Mouse (Mus musculus) intestine, embryonic 16.5 days (tissue): ENCODE results near the gene Trim30c. TPM values are rescaled to one million over a fixed set of nuclear protein-coding genes. Genes with fewer than 3 reads are reported as not detected.
"Not testable (repeated sequence)": the region's sequence is repeated elsewhere in the genome, so short reads cannot be mapped to it uniquely, and the experiment has no call there.

ENCODE experiments used
- ATAC-seq: fragments of 200-750 bp; cut with Nextera tagmentation; 2 replicates; pipeline ENCODE4 v1.8.0; 2017; ENCODE audit warnings: moderate TSS enrichment, moderate library complexity
- H3K27ac ChIP-seq: fragments of 300-500 bp; sonication (generic); 2 replicates; pipeline ENCODE4 v1.5.1; 2014; ENCODE audit warnings: mild to moderate bottlenecking, low read length
- H3K27me3 ChIP-seq: fragments of 300-500 bp; sonication (generic); replicated peaks from 2 replicates; pipeline ENCODE4 v1.6.1; 2014; ENCODE audit warnings: low read length, control low read depth, mixed read lengths; ENCODE audit not compliant: control insufficient read depth, insufficient read depth
- H3K36me3 ChIP-seq: fragments of 300-500 bp; sonication (generic); 2 replicates; pipeline ENCODE4 v1.6.1; 2014; ENCODE audit warnings: low read length, control low read depth; ENCODE audit not compliant: control insufficient read depth, insufficient read depth
- H3K4me1 ChIP-seq: fragments of 300-500 bp; sonication (generic); 2 replicates; pipeline ENCODE4 v1.6.1; 2014; ENCODE audit warnings: low read length, control low read depth, mixed read lengths; ENCODE audit not compliant: control insufficient read depth, insufficient read depth
- H3K4me2 ChIP-seq: fragments of 300-500 bp; sonication (generic); 2 replicates; pipeline ENCODE4 v1.6.1; 2014; ENCODE audit warnings: low read depth, low read length, control low read depth
- H3K4me3 ChIP-seq: fragments of 300-500 bp; sonication (generic); 2 replicates; pipeline ENCODE4 v1.5.1; 2014; ENCODE audit warnings: mild to moderate bottlenecking, low read length
- H3K9ac ChIP-seq: fragments of 300-500 bp; sonication (generic); 2 replicates; pipeline ENCODE4 v1.6.1; 2014; ENCODE audit warnings: low read depth, low read length
- H3K9me3 ChIP-seq: fragments of 300-500 bp; sonication (generic); 2 replicates; pipeline ENCODE4 v1.6.1; 2016; ENCODE audit warnings: low read length, control low read depth; ENCODE audit not compliant: control insufficient read depth
- WGBS: fragments of 180-500 bp; shearing (Covaris S2); extraction: QIAGEN DNeasy Blood & Tissue Kit; methylation state at CpG from one replicate; pipeline ENCODE4 v1.1.7; 2014; 5-methylcytosine and 5-hydroxymethylcytosine counted together
- polyA plus RNA-seq: library from polyadenylated mRNA; unstranded; fragments of >200 nt; fragmentation: Nextera tagmentation; extraction: Ambion mirVana; gene quantifications from 2 replicates; pipeline ENCODE4 v1.2.1, GENCODE M21; 2015

The Trim30c gene
- polyA plus RNA-seq, 1 experiment from 2014 or later: 0.34 TPM

GRCm38 (mm10) chr7:104348043-104348442 lies 52.6 kb downstream of the Trim30c start:
- not testable (repeated sequence) for H3K27me3 ChIP-seq, H3K4me1 ChIP-seq, H3K9me3 ChIP-seq, H3K9ac ChIP-seq, H3K4me2 ChIP-seq, H3K36me3 ChIP-seq, ATAC-seq, H3K27ac ChIP-seq, H3K4me3 ChIP-seq
- 78% methylated on average over 4 of the region's 4 CpGs for WGBS

GRCm38 (mm10) chr7:104340744-104341143 lies 59.9 kb downstream of the Trim30c start:
- H3K4me1 ChIP-seq, H3K27ac ChIP-seq, H3K27me3 ChIP-seq, H3K9ac ChIP-seq, H3K4me3 ChIP-seq, H3K36me3 ChIP-seq, H3K4me2 ChIP-seq, ATAC-seq, H3K9me3 ChIP-seq: not testable (repeated sequence)
- WGBS: 90% methylated on average over 2 of the region's 4 CpGs

- H3K9ac ChIP-seq, H3K27me3 ChIP-seq, H3K27ac ChIP-seq, H3K4me2 ChIP-seq, H3K36me3 ChIP-seq, H3K4me3 ChIP-seq, ATAC-seq, H3K4me1 ChIP-seq, H3K9me3 ChIP-seq: not testable (repeated sequence)
- WGBS: 82% methylated on average over 3 of the region's 3 CpGs
Measured at GRCm38 (mm10) chr7:104335547-104335946, 65.1 kb downstream of the Trim30c start.

Other genes with a start within 250 kb of the Trim30c start
- gene Olfm5, start 236.0 kb downstream of the Trim30c start, polyA plus RNA-seq: not detected in 2 replicates
- gene Olfr648, start 217.4 kb downstream of the Trim30c start, polyA plus RNA-seq: 0.11 and 0.20 TPM in 2 replicates
- not detected in 2 replicates for gene Olfr649, start 204.9 kb downstream of the Trim30c start, polyA plus RNA-seq
- 0.78 and 1.2 TPM in 2 replicates for gene Trim6, start 182.0 kb downstream of the Trim30c start, polyA plus RNA-seq
- gene Trim34a, start 156.4 kb downstream of the Trim30c start, polyA plus RNA-seq: 2.0 and 2.6 TPM in 2 replicates
- gene Trim5, start 112.7 kb downstream of the Trim30c start, polyA plus RNA-seq: 0.33 and 0.47 TPM in 2 replicates
- 5.1 and 6.3 TPM in 2 replicates for gene Trim12a, start 85.4 kb downstream of the Trim30c start, polyA plus RNA-seq
- 0.13 TPM in 1 of 2 replicates, not detected in the other for gene Trim34b, start 71.4 kb downstream of the Trim30c start, polyA plus RNA-seq
- gene Trim12c, start 47.5 kb downstream of the Trim30c start, polyA plus RNA-seq: 1.9 and 2.5 TPM in 2 replicates
- 0.06 and 0.20 TPM in 2 replicates for gene Trim30b, start 31.0 kb downstream of the Trim30c start, polyA plus RNA-seq
- 1.2 TPM in 2 replicates for gene Trim30a, start 64.4 kb upstream of the Trim30c start, polyA plus RNA-seq
- 0.88 and 0.93 TPM in 2 replicates for gene Trim30d, start 107.0 kb upstream of the Trim30c start, polyA plus RNA-seq
- not detected in 2 replicates for gene Olfr651, start 149.3 kb upstream of the Trim30c start, polyA plus RNA-seq
- gene Olfr652, start 160.1 kb upstream of the Trim30c start, polyA plus RNA-seq: not detected in 2 replicates
- gene Olfr653, start 176.5 kb upstream of the Trim30c start, polyA plus RNA-seq: not detected in 2 replicates
- gene Olfr654, start 186.2 kb upstream of the Trim30c start, polyA plus RNA-seq: not detected in 2 replicates
- gene Olfr655, start 200.9 kb upstream of the Trim30c start, polyA plus RNA-seq: not detected in 2 replicates
- not detected in 2 replicates for gene Olfr656, start 213.1 kb upstream of the Trim30c start, polyA plus RNA-seq
- gene Olfr657, start 224.0 kb upstream of the Trim30c start, polyA plus RNA-seq: not detected in 2 replicates
- gene Olfr658, start 246.5 kb upstream of the Trim30c start, polyA plus RNA-seq: not detected in 2 replicates